Mouse (Mus musculus): Measurements from ENCODE around the gene AI464131.

The AI464131 gene

DNA sequence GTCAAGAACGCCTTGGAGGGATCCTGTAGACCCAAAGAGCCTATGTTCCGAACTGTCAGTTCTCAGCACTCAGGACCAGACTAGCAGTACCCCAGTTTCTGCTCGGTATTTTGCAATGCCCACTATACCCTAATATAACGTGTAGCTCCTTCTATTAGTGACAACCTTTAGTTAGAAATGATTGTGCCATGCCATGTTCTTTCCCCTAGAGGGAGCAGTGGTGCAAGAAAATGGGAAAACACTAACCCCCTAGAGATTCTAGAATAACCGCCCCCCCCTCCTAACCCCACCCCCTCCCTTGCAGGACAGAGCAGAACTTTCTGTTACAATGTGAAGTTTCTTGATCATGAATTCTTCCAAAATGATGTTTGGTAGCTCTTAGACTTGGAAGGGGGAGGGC, 1.4 kb upstream of the AI464131 start:
- no peak for DNase-seq (ENCODE audit: low read depth)

DNA sequence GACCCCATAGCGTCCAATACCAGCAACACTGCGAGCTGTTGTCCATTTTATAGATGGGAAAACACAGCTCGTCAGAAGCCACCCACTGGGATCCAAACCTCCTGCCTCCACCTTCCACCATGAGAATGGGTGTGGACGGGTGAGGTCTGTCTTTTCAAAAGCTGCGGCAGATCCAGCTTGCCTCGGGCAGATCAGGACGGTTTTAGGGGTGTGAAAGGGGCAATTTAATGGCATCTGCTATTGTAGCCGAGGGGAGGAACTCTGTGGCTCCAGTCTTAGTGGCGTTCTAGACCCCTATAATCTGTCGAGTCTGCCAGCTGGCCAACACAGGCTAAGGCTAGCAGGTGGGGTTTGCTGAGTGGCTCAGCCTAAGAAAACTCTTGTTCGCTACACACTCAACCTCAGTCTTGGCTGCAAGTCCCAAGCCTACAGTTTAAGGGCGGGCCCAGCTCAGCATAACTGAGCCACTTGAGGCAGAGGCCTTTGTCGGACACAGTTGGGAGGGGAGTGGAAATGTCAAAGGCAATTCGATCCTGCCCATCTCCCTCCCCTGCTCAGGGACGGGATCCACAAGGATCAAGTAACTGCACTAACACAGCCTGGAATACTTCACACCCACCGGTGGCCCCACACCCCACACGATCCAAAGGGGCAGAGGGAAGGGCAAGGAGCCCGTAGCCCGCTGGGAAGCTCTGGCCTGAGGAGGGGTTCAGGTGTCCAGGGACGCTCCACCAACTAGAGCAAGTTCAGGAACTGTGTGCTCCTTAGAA, 520 bp downstream of the AI464131 start:
- no peak for DNase-seq (ENCODE audit: low read depth)

DNA sequence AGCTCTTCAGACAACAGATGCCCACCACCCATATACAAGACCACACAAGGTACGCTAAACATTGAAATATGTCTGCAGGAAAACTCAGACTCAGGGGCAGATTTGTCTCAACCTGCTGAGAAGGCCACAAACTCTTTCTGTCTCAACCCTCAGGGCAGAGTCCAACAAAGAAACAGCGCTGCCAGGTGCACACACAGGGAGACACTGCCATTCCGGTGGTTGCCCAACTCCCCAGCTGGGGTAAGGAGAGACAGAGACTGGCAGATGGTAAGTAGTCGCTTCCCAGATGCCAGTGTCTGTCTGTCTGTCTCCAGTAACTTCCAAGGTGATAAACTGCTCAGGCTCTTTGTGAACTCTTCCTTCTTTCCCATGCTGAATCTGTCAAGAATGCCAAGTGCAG, 2.1 kb downstream of the AI464131 start:
- no peak for DNase-seq (ENCODE audit: low read depth)

DNA sequence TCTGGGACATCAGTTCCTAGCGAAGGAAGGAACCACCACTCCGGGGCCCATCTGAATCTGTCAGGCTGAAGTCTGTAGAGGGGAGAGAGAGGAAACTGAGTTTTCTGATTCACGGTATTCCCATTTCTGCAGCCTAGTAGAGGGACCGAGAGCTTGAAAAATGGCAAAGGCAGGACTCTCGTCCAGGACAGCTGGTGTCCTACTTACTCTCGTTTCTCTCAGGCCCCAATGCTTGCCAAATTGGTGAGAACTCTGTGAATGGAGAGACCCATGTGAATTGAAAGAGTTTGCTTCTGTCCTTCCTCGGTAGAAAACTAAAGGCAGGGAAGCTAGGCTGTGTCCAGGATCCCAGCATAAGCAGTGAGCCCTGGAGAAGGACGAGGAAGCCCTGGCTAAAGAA, 3.3 kb downstream of the AI464131 start:
- DNase-seq (ENCODE audit: low read depth), result no peak

DNA sequence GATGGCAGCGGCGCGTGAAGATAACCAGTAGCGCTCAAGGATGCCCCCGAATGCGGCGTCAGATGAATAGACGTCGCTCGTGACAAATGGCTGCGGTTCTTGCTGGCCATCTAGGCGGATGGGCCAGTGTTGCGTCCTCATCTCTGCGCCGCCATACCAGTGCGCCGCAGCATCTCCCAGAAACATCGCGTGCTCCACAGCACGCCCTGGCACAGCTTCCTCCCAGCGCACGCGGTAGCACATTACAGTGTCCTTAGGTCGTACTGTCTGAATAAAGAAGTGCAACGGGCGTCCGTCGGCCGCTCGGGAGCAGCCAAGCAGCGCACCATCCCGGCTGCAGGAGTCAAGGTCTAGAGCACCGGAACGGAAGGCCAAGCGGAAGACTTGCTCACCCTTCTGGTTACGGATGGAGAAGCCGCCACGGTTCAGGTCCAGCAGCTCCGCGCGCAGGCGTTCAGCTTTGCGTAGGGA, 3.9 kb downstream of the AI464131 start:
- no peak for DNase-seq (ENCODE audit: low read depth)

DNA sequence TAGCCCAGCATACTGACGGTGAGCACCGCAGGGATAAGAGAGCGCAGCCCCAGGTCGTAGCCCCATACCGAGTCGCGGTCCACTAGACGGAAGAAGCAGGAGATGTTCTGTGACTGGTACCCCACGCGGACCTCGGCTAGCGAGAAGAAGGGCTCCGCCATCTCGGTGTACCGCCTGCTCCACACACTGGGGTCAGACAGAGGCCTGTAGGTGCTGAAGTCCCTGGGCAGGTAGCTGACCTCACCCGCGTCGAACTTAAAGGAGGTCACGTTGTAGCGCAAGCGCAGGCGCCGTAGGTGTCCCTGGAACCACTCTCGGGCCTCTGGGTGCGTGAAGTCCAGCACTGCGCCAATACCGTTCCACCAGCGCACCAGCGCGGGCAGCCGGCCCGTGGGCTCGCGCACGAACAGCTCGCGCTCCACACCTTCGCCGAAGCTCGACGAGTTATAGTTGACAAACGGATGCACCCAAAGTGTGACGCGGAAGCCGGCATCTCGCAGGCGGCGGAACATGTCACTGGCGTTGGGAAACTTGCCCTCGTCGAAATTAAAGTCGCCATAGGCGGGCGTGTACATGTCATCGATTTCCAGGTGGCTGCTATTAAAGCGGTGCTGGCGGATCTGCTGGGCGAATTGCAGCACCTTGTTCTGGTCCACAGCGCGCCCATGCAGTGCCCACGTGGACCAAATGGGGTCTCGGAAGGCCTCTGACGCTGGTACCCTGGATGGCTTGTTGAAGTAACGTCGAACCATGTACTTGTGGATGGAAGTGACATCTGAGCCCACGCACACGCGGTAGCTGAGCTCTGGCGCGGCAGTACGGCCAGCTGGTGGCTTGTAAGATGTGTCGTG, 4.7 kb downstream of the AI464131 start:
- no peak for DNase-seq (ENCODE audit: low read depth)

DNA sequence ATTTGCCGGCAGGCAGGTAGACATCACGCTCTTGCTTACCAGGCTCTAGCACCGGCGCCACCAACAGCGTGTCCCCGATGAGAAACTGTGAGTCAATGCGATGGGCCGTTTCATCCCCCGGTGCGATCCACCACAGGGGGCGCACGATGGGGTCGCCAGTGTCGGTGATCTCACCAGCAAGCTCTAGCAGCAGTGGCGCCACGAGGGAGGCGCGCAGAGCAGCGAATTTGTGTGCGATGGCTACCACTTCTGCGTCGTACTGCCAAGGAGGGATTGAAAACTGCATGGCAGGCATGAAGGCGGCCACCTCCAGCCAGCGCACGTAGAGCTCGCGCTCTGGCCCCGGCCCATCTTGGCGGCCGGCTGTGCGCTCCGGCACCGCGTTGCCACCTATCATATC, 5.3 kb downstream of the AI464131 start:
- no peak for DNase-seq (ENCODE audit: low read depth)

DNA sequence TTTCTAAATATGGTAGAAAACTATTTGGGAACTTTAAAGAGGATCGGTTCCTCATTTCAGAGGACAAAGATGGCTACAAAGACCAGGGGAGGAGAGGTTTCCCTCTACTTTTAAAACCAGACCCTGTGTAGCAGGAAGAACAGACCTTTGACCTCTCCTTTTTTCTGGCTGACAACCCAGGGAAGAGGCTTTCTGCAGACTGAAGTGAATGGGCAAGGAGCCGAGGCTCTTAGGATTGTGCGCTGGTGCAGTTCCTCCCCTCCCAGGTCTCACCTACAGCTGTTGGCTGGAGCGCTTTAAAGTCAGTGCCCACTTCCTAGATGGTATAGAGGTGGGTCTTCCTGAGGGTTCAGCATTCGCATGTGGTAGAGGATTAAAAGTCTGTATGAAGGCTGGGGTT, 5.8 kb downstream of the AI464131 start:
- no peak for DNase-seq (ENCODE audit: low read depth)

DNA sequence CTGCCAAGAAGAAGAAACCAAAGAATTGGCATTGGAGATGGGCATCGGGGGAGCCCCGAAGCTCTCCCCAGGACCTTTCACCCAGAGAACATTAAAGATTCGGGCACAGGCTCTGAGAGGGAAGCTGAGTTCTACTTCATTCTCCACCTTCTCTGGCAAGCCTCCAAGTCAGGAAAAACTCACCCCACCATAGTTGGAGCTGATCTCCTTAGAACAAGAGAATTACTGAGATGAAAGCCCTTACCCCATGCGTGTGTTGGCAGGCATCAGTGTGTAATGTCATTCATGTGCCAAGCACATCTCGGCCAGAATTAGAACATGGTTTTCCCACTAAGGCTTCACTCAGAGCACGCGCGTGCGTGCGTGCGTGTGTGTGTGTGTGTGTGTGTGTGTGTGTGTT, 7.0 kb downstream of the AI464131 start:
- no peak for DNase-seq (ENCODE audit: low read depth)

DNA sequence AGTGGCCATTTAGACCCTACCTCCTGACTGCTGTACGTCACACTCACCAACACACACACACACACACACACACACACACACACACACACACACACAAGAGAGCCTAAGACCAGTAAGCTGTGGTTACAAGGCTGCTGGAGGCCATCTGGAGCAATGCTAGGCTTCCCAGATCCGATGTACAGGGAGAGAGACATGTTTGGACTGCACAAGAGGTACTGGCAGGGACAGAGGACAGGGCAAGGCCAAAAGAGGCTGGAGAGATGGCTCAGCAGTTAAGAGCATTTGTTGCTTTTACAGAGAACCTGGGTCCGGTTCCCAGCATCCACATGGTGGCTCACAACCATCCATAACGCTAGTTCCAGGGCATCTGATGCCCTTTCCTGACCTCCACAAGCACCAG, 7.8 kb downstream of the AI464131 start:
- no peak for DNase-seq (ENCODE audit: low read depth)

DNA sequence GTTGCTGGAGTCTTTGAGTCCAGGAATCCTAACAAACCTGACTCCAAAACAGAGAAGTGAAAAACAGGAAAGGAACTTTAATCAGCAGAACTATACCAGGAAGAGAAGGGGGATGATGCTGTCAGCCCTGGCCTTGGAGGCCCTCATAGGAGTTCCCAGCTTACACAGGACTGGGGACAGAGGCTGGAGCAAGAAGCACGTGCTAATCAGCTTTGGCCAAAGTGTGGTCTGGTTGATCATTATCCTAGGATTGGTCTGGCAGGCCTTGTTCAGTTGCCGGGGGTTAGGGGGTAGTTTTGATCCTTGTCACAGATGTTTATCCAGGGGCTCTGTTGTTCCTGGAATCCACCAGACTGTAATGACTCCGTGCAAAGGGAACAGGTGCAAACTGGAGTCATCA, 8.5 kb downstream of the AI464131 start:
- DNase-seq (ENCODE audit: low read depth), result no peak

DNA sequence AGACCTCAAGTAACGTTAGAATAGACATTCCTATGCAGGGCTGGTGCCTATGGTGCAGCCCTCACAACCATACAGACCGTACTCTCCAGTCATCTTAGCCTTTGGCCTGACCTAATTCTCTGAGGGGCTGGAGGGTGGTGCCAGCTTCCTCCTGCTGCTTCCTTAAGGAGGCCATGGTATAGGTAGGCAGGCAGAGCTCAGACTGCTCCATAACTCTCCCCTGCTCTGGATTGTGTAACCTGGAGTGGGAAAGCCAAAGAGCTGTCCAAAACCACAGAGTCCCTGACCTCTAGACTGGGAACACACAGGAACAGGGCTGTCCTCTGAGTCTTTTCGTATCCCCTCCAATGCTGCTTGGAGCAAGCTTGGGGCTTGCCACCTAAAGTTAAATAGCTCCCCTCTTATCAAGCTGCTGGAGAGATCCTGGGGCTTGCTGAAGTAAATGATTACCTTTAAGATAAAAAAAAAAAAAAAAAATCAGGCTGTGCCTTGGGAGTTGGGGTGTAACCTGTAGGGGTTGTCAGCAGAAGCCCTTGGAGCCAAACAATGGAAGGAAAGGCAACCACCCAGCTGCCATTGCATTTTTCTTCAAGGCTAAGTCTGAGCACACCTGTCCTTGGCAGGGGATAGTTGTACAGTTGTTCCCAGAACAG, 9.3 kb downstream of the AI464131 start:
- no peak for DNase-seq (ENCODE audit: low read depth)

DNA sequence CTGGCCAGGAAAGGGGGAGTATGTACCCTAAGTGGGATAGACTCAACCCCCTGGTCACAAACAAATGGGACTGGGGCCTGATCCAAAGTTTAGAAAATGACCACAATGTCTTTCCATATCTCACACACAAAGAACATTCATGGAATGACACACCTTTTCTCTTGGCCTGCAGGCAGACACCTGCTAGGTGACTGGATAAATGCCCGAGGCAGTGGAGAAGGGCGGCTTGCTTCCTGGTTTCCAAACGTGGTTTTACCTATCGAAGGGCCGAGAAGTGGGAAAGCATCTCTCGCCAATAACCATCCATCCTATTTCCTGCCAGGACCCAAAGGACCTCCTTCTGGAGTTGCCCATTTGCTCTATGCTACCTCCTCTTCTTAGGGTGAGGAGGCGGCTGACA, 9.9 kb downstream of the AI464131 start:
- DNase-seq (ENCODE audit: low read depth), result no peak

DNA sequence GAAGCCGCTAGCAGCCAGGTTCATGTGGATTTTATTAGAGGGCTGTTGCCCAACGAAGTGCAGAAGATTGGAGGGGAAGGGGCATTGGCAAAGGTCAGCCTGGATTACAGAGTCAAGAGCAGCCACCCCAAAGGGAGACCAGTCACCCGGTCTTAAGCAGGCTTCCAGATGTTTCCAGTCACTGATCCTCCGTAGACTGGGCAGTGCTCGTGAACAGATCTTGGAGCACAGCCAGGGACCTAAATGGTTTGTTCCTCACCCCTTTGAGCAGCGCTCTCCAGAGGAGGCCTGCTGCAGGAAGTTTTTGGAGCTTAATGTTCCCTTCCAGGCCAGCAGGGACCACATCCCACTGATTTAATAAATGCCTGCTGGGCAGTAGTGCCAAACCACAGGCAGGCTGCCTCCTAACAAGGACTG, 21.3 kb downstream of the AI464131 start:
- no peak for DNase-seq (ENCODE audit: low read depth)

DNA sequence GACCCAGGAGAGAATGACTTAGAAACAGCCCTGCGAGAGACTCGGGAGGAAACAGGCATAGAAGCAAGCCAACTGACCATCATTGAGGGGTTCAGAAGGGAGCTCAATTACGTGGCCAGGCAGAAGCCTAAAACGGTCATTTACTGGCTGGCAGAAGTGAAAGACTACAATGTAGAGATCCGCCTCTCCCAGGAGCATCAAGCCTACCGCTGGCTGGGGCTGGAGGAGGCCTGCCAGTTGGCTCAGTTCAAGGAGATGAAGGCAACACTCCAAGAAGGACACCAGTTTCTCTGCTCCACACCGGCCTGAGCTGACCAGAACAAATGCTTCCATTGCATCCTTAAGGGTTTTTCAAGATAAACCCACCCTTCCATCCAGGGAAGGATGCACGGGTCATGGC, 22.6 kb downstream of the AI464131 start:
- DNase-seq (ENCODE audit: low read depth), result no peak

DNA sequence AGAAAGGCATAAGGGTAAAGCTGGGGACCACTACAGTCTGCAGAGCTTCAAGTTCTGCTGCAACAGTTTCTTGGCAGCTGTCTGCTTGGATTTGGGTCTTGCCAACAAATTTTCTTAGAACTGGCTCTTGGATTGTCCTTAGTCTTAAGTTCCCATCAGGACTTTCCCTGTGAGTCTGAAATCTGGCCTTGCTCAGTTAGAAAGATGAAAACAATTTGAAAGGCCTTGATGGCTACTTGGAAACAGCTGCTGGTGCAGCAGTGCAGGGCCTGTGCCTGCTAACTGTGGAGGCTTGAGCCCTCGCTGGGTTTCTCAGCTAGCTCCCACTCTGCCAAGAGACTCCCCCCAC, 23.4 kb downstream of the AI464131 start:
- DNase-seq (ENCODE audit: low read depth), result no peak

DNA sequence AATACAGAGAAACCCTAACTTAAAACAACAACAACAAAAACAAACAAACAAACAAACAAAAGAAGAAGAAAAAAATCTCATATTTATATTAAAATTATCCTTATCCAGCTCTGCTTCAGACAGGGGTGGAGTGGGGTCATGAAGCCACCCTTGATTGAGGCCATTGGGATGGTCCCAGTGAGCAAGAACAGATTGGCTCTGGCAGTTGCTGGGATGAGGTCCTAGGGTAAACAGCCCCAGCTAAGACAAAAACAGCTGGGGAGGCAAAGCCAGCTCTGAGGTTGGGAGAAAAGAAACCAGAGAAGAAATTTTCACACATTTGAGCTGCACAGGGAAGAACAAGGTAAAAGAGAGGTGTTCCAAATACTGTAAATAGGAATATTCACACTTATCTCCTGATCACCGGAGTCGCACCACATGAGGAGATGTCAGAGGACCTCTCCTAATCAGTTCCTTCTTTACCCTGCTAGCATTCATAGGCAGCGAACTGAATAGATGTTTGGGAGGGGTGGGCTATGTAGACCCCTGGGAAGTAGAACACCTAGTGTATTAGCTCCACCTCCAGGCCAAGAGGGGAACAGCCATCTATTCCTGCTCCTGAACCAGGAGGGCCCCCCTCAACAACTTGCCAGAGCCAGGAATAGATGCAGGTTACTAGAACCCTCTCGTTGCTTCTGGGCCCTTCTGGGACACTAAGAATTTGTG, 24.0 kb downstream of the AI464131 start:
- DNase-seq (ENCODE audit: low read depth), result no peak

DNA sequence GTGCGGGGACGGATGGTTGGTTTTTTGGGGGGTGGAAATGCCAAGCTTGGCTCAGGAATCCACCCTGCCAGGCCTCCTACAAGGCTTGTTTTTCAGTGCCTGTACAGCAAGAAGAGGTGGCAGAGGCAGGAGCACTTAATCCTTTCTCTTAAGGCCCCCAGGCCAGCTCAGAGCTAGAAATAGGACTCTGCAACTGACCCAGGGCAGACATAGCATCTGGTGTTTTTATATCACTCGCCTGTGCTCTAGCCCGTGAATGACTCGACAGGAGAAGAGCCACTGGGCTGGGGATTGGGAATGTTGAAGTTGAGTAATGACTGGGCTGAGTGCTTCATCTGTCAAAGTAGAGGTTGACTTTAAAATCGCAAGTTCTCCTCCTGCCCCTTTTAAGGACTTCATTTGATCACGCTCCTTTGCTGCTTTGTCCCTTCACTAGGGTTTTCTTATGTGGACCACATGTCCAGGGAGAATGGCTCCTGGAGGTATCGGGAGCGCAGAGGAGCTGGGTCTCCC, 25.2 kb downstream of the AI464131 start:
- no peak for DNase-seq (ENCODE audit: low read depth)

DNA sequence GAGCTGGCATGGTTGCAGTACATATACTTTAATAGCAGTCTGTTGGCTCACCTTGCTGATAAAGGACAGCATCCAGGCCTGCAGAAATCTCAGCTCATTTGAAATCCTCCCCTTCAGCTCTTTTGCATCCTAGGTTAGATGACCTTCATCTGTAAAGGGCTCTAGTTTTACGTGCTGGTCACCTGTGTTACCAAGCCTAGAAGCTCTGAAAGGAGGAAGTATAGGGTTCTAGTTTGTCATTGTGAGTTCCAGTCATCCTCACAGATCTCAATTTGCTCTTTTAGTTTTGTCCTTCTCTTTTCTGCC, 31.5 kb downstream of the AI464131 start:
- DNase-seq (ENCODE audit: low read depth), result no peak

DNA sequence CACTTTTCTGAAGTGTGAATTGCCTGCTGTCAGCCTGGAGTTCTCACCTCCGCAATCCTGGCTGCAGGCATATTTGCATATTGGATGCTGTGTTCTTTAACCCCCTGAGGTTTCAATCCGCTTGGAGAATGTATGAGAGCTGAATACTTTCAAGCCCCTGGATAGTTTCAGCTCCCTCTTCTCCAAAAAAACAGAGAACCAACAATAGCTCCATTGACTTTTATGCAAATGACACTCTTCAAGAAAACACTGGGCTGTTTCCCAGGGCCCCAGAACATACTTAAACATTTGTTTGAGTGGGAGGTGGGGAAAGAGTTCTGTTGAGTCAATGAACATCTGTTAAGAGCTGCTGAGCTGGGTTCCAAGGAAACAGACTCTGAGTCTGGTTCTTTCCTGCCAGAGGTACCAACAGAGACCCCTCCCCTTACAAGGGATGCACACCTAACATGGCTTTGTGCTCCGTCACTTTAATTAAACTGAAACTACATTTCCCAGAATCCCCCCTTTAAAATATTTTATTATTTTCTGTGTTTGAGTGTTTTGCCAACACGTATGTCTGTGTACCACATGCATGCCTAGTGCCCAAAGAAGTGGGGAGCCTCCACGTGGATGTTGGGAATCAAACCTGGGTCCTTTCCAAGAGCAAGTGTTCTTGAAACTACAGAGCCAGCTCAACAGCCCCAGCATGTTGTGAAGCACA, 32.0 kb downstream of the AI464131 start:
- no peak for DNase-seq (ENCODE audit: low read depth)

DNA sequence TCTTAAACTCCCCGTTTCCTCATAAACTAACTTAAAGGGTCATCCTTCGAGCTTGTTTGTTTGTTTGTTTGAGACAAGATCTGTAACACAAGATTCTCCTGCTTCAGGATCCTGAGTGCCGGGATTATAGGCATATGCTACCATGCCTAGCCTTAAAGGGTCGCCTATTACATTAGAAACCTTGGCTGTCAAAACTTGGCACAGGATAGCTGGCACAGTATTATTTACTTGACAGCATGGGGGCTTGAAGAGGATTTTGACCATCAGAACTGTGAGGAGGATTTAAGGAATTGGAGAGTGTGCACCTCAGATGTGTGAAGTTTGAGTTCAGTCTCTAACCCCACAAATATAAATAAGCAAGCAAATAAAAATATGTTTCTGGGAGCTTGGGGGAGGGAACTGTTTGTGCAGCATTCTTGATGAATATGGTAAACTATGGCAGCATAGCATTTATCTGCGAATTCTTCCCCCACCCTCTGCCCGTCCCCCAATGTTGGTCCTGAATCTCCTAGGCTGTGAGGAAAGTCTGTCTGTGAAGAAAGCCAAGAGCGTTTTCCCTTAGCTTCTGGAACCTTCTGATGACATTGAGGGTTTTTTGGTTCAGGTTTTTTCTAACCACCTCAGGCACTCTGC, 32.7 kb downstream of the AI464131 start:
- DNase-seq (ENCODE audit: low read depth), result no peak
